Mouse (Mus musculus) limb, embryonic 11.5 days (tissue): ENCODE results near the gene Harbi1. TPM values are rescaled to one million over a fixed set of nuclear protein-coding genes. Genes with fewer than 3 reads are reported as not detected.
"Not testable (repeated sequence)": the region's sequence is repeated elsewhere in the genome, so short reads cannot be mapped to it uniquely, and the experiment has no call there.

Source experiments
- ATAC-seq: fragments of 200-750 bp; cut with Nextera tagmentation; 2 replicates; pipeline ENCODE4 v1.8.0; 2017; ENCODE audit warnings: low read depth; ENCODE audit not compliant: insufficient number of reproducible peaks, low FRiP score, low TSS enrichment
- DNase-seq: peaks from one replicate; pipeline ENCODE4 v3.0.0-alpha.2; 2015; ENCODE audit warnings: low spot score
- H3K27ac ChIP-seq: fragments of 300-500 bp; sonication (generic); replicated peaks from 2 replicates; pipeline ENCODE4 v1.5.1; 2014; ENCODE audit warnings: low read depth, mild to moderate bottlenecking, low read length
- H3K27me3 ChIP-seq: fragments of 300-500 bp; sonication (generic); 2 replicates; pipeline ENCODE4 v1.6.1; 2014; ENCODE audit warnings: mild to moderate bottlenecking, low read length, mixed read lengths; ENCODE audit not compliant: control insufficient read depth, insufficient read depth
- H3K36me3 ChIP-seq: fragments of 300-500 bp; sonication (generic); 2 replicates; pipeline ENCODE4 v1.6.1; 2014; ENCODE audit warnings: mild to moderate bottlenecking, low read length, moderate library complexity, mixed read lengths; ENCODE audit not compliant: control insufficient read depth, insufficient read depth
- H3K4me1 ChIP-seq: fragments of 300-500 bp; sonication (generic); 2 replicates; pipeline ENCODE4 v1.6.1; 2014; ENCODE audit warnings: low read length, mixed read lengths; ENCODE audit not compliant: control insufficient read depth, insufficient read depth
- H3K4me2 ChIP-seq: fragments of 300-500 bp; sonication (generic); 2 replicates; pipeline ENCODE4 v1.6.1; 2014; ENCODE audit warnings: low read depth, mild to moderate bottlenecking, moderate library complexity; ENCODE audit not compliant: severe bottlenecking
- H3K4me3 ChIP-seq: fragments of 300-500 bp; sonication (generic); 2 replicates; pipeline ENCODE4 v1.5.1; 2014; ENCODE audit warnings: low read depth, low read length
- H3K9ac ChIP-seq: fragments of 300-500 bp; sonication (generic); 2 replicates; pipeline ENCODE4 v1.6.1; 2014; ENCODE audit warnings: mild to moderate bottlenecking, low read length
- H3K9me3 ChIP-seq: fragments of 300-500 bp; sonication (generic); 2 replicates; pipeline ENCODE4 v1.6.1; 2016; ENCODE audit warnings: low read length; ENCODE audit not compliant: control insufficient read depth
- WGBS: fragments of 180-500 bp; shearing (Covaris S2); extraction: QIAGEN DNeasy Blood & Tissue Kit; methylation state at CpG from one replicate; pipeline ENCODE4 v1.1.7; 2014; 5-methylcytosine and 5-hydroxymethylcytosine counted together
- polyA plus RNA-seq: library from polyadenylated mRNA; unstranded; fragments of >200 nt; fragmentation: Nextera tagmentation; extraction: Ambion mirVana; gene quantifications from 2 replicates; pipeline ENCODE4 v1.2.1, GENCODE M21; 2014

Gene Harbi1
- polyA plus RNA-seq, 1 experiment from 2014 or later: 18.9 TPM

DNA sequence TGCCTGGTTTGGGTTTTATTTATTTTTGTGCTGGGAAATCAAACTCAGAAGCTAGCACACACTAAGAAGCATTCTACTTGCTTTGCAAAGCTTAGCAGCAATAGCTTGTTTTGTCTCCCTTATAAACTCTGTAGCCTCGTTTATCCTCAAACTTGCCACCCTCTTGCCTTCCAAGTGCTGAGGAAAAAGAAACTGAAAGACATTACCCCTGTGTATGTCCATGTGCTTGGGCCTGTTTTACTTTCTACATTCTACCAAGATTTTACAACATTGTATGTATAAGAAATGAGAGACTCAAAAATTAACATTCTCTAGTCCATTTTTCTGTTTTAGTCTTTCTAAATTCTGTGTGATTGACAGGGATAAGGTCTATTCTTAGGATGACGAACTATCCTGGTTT is 14.1 kb downstream of the Harbi1 start:
- WGBS: 66% methylated on average over 2 of the region's 2 CpGs
- DNase-seq (no peak), ATAC-seq (no peak)
- Histone ChIP-seq H3K9ac (no peak overlapping the region), H3K9me3 (no peaks in the 10 kb centered on the region), H3K27me3 (no peaks in the 10 kb centered on the region), H3K4me3 (no peak overlapping the region), H3K4me2 (no peak overlapping the region), H3K4me1 (no peaks in the 10 kb centered on the region), H3K27ac (no peak overlapping the region), H3K36me3 (no peaks in the 10 kb centered on the region)

DNA sequence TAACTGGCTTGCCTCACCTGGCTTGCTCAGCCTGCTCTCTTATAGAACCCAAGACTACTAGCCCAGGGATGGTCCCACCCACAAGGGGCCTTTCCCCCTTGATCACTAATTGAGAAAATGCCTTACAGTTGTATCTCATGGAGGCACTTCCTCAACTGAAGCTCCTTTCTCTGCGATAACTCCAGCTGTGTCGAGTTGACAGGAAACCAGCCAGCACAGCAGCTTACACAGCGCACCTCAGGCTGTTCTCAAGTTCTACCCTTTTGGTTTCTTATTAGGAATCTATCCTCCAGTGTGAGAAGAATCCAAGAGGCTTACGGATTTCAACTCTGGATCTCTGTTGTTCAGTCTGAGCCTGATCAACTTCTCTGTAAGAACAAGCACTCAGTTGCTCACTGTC is 14.8 kb downstream of the Harbi1 start:
- not testable (repeated sequence) for H3K4me3 ChIP-seq, H3K4me2 ChIP-seq, H3K4me1 ChIP-seq, H3K36me3 ChIP-seq, H3K9me3 ChIP-seq, H3K27ac ChIP-seq, DNase-seq, ATAC-seq, H3K27me3 ChIP-seq, H3K9ac ChIP-seq
- 50% methylated on average over 4 of the region's 4 CpGs for WGBS

- no peak for ATAC-seq
- no peak overlapping the region for H3K4me2 ChIP-seq
- WGBS: 82% methylated on average over 3 of the region's 3 CpGs
- no peaks in the 10 kb centered on the region for H3K4me1 ChIP-seq
- H3K27me3 ChIP-seq: no peaks in the 10 kb centered on the region
- H3K36me3 ChIP-seq: no peaks in the 10 kb centered on the region
- DNase-seq: no peak
- no peaks in the 10 kb centered on the region for H3K9me3 ChIP-seq
- H3K27ac ChIP-seq: no peak overlapping the region
- no peak overlapping the region for H3K4me3 ChIP-seq
- H3K9ac ChIP-seq: no peak overlapping the region
These were observed 16.4 kb downstream of the Harbi1 start for GRCm38 (mm10) chr2:91727011-91727410.

DNA sequence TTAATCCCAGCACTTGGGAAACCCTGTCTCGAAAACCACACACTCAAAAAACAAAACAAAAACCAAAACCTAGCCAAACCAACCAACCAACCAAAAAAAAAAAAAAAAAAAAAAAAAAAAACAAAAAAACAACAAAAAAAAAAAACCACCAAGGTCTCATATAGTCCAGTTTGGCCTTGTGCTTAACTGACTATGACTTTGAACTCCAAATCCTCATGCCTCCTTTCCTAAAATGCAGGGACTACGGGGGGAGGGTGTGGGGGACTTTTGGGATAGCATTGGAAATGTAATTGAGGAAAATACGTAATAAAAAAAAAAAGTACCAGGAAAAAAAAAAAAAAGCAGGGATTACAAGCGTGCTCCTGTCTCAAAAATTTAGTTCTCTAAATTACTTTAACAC is 18.9 kb downstream of the Harbi1 start:
- 26% methylated on average over 4 of the region's 4 CpGs for WGBS
- peak overlapping the region; percentile 95 for H3K4me3 ChIP-seq
- H3K4me1 ChIP-seq: no peaks in the 10 kb centered on the region
- no peak for DNase-seq
- H3K36me3 ChIP-seq: no peaks in the 10 kb centered on the region
- H3K4me2 ChIP-seq: no peak overlapping the region; the same call in 1 of the 2 replicates
- H3K9me3 ChIP-seq: no peaks in the 10 kb centered on the region
- no peaks in the 10 kb centered on the region for H3K27me3 ChIP-seq
- H3K27ac ChIP-seq: no peak overlapping the region
- ATAC-seq: no peak
- no peak overlapping the region for H3K9ac ChIP-seq

- Histone ChIP-seq H3K9me3 (no peaks in the 10 kb centered on the region), H3K36me3 (no peaks in the 10 kb centered on the region), H3K4me1 (no peaks in the 10 kb centered on the region), H3K4me3 (peak within 1 kb of the TSS; percentile 95), H3K27ac (peak within 1 kb of the TSS; percentile 83), H3K4me2 (peak within 1 kb of the TSS; percentile 50), H3K27me3 (no peaks in the 10 kb centered on the region), H3K9ac (peak within 1 kb of the TSS; percentile 90)
- under 1% methylated on average over 65 of the region's 68 CpGs for WGBS
- DNase-seq (peak; percentile 91), ATAC-seq (peak; percentile 80)
These were observed 19.5 kb downstream of the Harbi1 start, which contains the start of gene Ambra1 for GRCm38 (mm10) chr2:91729971-91730821. Gene Ambra1, plus strand, starts transcription at chr2:91730134.

DNA sequence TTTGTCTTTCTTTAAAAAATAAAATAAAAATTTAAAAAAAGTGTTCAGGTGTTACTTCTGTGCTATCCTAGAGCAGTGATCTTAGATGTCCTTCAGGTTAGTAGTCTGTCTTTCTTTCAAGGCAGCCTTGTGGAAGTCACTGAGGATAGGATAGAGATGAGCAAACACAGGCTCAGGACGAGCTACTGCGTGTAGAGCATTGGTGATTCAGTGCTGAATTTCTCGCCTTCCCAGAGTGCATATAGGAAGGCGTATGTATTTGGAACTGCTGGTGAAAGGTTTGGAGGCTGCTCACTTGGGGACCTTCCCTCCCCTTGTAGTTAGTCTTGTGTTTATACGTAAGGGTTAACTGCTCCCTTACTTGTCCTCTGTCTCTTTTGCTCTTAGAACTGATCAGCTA is 24.6 kb downstream of the Harbi1 start:
- H3K4me1 ChIP-seq: no peaks in the 10 kb centered on the region

GRCm38 (mm10) chr2:91739586-91739985 is 28.9 kb downstream of the Harbi1 start:
- ATAC-seq: no peak
- Histone ChIP-seq H3K27me3 (no peaks in the 10 kb centered on the region), H3K4me1 (no peaks in the 10 kb centered on the region), H3K4me3 (no peak overlapping the region), H3K9ac (no peak overlapping the region), H3K27ac (no peak overlapping the region), H3K36me3 (no peaks in the 10 kb centered on the region), H3K4me2 (no peak overlapping the region), H3K9me3 (no peaks in the 10 kb centered on the region)
- DNase-seq: no peak
- WGBS: 92% methylated on average over 1 of the region's 1 CpGs

More for the DNA sequence above, 24.6 kb downstream of the Harbi1 start:
- Histone ChIP-seq H3K27ac (no peak overlapping the region), H3K36me3 (no peaks in the 10 kb centered on the region), H3K27me3 (no peaks in the 10 kb centered on the region), H3K9ac (no peak overlapping the region), H3K4me3 (no peak overlapping the region), H3K9me3 (no peaks in the 10 kb centered on the region), H3K4me2 (no peak overlapping the region)
- ATAC-seq (no peak), DNase-seq (no peak)
- 94% methylated on average over 5 of the region's 5 CpGs for WGBS

DNA sequence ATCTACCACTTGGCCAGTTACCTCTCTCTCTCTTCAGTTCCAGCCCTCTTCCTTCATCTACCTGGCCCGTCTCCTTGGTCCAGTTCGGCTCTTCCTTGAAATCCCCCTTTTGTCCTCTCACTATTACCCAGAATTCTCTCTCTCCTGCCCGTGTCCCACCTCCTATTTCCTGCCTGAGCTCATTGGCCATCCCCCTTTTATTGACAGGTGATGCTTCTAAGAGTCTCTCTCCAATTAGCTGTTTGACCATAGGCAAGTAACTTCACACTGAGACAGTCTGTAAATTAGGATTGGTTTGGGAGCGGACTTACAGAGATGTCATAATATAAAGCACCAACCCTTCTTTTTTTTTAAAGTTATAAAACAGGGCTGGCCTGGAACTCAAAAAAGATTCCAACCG is 34.0 kb downstream of the Harbi1 start:
- Histone ChIP-seq H3K4me1 (no peaks in the 10 kb centered on the region), H3K4me2 (no peak overlapping the region), H3K4me3 (no peak overlapping the region), H3K36me3 (no peaks in the 10 kb centered on the region), H3K9ac (no peak overlapping the region), H3K27me3 (no peaks in the 10 kb centered on the region), H3K9me3 (no peaks in the 10 kb centered on the region), H3K27ac (no peak overlapping the region)
- DNase-seq (no peak), ATAC-seq (no peak)
- 89% methylated on average over 5 of the region's 5 CpGs for WGBS
